Mouse (Mus musculus): ENCODE results near the gene Pom121. TPM values are rescaled to one million over a fixed set of nuclear protein-coding genes. Genes with fewer than 3 reads are reported as not detected.

Gene Pom121
- polyA plus RNA-seq, 1 experiment from 2014 or later = 10.9 TPM

- H3K27me3 ChIP-seq = peaks cover 4% of the 10 kb centered on the region; the same call in 1 of the 2 replicates
- H3K4me3 ChIP-seq = no peak overlapping the region
- 51% methylated on average over 6 of the region's 6 CpGs for WGBS
- H3K9ac ChIP-seq = no peak overlapping the region
- H3K4me1 ChIP-seq = peaks cover 16% of the 10 kb centered on the region
- H3K9me3 ChIP-seq = no peaks in the 10 kb centered on the region
- ATAC-seq (ENCODE audit: insufficient number of reproducible peaks, low FRiP score, low TSS enrichment, low read depth) = no peak
- peaks cover 17% of the 10 kb centered on the region for H3K36me3 ChIP-seq
- H3K4me2 ChIP-seq = no peak overlapping the region
- no peak overlapping the region for H3K27ac ChIP-seq
Observed at GRCm38 (mm10) chr5:135367841-135368240, 26.5 kb downstream of the Pom121 start.

DNA sequence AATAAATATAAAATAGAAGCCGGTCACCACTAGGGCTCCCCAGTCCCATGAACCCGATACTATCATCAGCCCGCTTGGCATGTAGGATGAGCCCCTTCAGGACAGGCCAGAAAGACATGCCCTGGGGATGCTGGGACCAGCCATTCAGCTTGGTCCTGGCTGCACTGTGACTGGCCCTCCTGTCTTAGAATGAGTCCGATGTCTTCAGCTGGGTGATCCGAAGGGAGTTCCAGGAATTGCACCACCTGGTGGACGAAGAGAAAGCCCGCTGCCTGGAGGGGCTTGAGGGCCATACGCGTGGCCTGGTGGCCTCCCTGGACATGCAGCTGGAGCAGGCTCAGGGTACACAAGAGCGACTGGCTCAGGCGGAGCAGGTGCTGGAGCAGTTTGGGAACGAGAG lies 30.8 kb downstream of the Pom121 start:
- no peaks in the 10 kb centered on the region for H3K36me3 ChIP-seq
- H3K9ac ChIP-seq = no peak overlapping the region
- no peak overlapping the region for H3K27ac ChIP-seq
- ATAC-seq (ENCODE audit: insufficient number of reproducible peaks, low FRiP score, low TSS enrichment, low read depth) = peak; percentile 32; the same call in 1 of the 2 replicates
- H3K4me1 ChIP-seq = no peaks in the 10 kb centered on the region
- peaks cover 4% of the 10 kb centered on the region; the same call in 1 of the 2 replicates for H3K27me3 ChIP-seq
- H3K4me3 ChIP-seq = no peak overlapping the region
- H3K4me2 ChIP-seq = no peak overlapping the region
- WGBS = 27% methylated on average over 12 of the region's 12 CpGs
- H3K9me3 ChIP-seq = no peaks in the 10 kb centered on the region

DNA sequence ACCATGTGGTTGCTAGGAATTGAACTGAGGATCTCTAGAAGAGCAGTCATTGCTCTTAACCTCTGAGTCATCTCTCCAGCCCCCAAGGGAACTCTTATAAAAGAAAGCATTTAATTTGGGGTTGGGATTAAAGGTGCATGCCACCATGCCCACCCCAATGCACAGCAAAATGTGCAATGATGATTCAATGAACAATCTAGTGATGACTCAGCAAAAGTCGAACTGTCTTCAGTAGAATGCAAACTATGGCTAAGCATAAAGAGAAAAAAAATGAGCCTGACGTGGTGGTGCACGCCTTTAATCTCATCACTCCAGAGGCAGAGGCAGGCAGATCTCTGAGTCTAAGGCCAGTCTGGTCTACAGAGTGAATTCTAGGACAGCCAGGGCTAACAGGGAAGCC lies 31.8 kb downstream of the Pom121 start:
- H3K27ac ChIP-seq = no peak overlapping the region
- peaks cover 2% of the 10 kb centered on the region; the same call in 1 of the 2 replicates for H3K9me3 ChIP-seq
- peaks cover 4% of the 10 kb centered on the region; the same call in 1 of the 2 replicates for H3K27me3 ChIP-seq
- no peak overlapping the region for H3K9ac ChIP-seq
- H3K4me1 ChIP-seq = no peaks in the 10 kb centered on the region
- no peak for ATAC-seq (ENCODE audit: insufficient number of reproducible peaks, low FRiP score, low TSS enrichment, low read depth)
- WGBS = 86% methylated on average over 3 of the region's 3 CpGs
- H3K4me2 ChIP-seq = no peak overlapping the region
- H3K36me3 ChIP-seq = no peaks in the 10 kb centered on the region
- no peak overlapping the region for H3K4me3 ChIP-seq

GRCm38 (mm10) chr5:135359772-135360171 lies 34.6 kb downstream of the Pom121 start:
- Histone ChIP-seq H3K36me3 (no peaks in the 10 kb centered on the region), H3K27ac (no peak overlapping the region), H3K9ac (no peak overlapping the region), H3K27me3 (peaks cover 4% of the 10 kb centered on the region; the same call in 1 of the 2 replicates), H3K4me3 (no peak overlapping the region), H3K4me1 (no peaks in the 10 kb centered on the region), H3K4me2 (no peak overlapping the region), H3K9me3 (peaks cover 3% of the 10 kb centered on the region; the same call in 1 of the 2 replicates)
- WGBS = 91% methylated on average over 2 of the region's 2 CpGs
- no peak for ATAC-seq (ENCODE audit: insufficient number of reproducible peaks, low FRiP score, low TSS enrichment, low read depth)

- H3K4me2 ChIP-seq = no peak overlapping the region
- peaks cover 17% of the 10 kb centered on the region; the same call in 1 of the 2 replicates for H3K27me3 ChIP-seq
- H3K36me3 ChIP-seq = no peaks in the 10 kb centered on the region
- ATAC-seq (ENCODE audit: insufficient number of reproducible peaks, low FRiP score, low TSS enrichment, low read depth) = 0 out of 2 replicates have a peak, but pooled peaks have one; percentile 76
- H3K9ac ChIP-seq = no peak overlapping the region
- H3K27ac ChIP-seq = no peak overlapping the region
- H3K4me1 ChIP-seq = no peaks in the 10 kb centered on the region
- H3K9me3 ChIP-seq = peaks cover 3% of the 10 kb centered on the region; the same call in 1 of the 2 replicates
- no peak overlapping the region for H3K4me3 ChIP-seq
- 78% methylated on average over 2 of the region's 2 CpGs for WGBS
Observed at GRCm38 (mm10) chr5:135357556-135357955, 36.8 kb downstream of the Pom121 start.

GRCm38 (mm10) chr5:135356090-135356489 lies 38.3 kb downstream of the Pom121 start:
- Histone ChIP-seq H3K4me3 (no peak overlapping the region), H3K36me3 (no peaks in the 10 kb centered on the region)
- WGBS = 44% methylated on average over 1 of the region's 1 CpGs

DNA sequence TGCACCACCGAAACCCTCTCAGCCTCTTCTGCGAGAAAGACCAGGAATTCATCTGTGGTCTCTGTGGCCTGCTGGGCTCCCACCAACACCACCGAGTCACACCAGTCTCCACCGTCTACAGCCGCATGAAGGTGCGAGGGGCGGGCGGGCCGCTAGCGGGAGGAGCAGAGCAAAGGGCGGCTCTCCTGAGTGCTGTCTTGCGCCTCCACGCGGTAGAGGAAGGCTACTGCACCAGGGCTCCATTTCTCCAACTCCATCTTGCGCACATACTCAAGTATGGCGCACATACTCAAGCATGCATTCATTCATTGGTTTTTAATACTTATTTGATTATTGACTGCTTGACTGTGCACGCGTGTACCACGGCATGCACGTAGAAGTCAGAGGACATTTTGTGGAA lies 40.8 kb downstream of the Pom121 start:
- 21% methylated on average over 20 of the region's 20 CpGs for WGBS
- Histone ChIP-seq H3K9me3 (peaks cover 3% of the 10 kb centered on the region; the same call in 1 of the 2 replicates), H3K4me2 (no peak overlapping the region; the same call in 1 of the 2 replicates), H3K4me1 (no peaks in the 10 kb centered on the region), H3K9ac (no peak overlapping the region), H3K4me3 (no peak overlapping the region), H3K27me3 (peaks cover 17% of the 10 kb centered on the region; the same call in 1 of the 2 replicates), H3K36me3 (no peaks in the 10 kb centered on the region), H3K27ac (no peak overlapping the region)
- no peak for ATAC-seq (ENCODE audit: insufficient number of reproducible peaks, low FRiP score, low TSS enrichment, low read depth)

More at GRCm38 (mm10) chr5:135356090-135356489, 38.3 kb downstream of the Pom121 start:
- H3K4me2 ChIP-seq = no peak overlapping the region
- no peak overlapping the region for H3K9ac ChIP-seq
- peaks cover 3% of the 10 kb centered on the region; the same call in 1 of the 2 replicates for H3K9me3 ChIP-seq
- no peaks in the 10 kb centered on the region for H3K4me1 ChIP-seq
- H3K27me3 ChIP-seq = peaks cover 17% of the 10 kb centered on the region; the same call in 1 of the 2 replicates
- no peak for ATAC-seq (ENCODE audit: insufficient number of reproducible peaks, low FRiP score, low TSS enrichment, low read depth)
- no peak overlapping the region for H3K27ac ChIP-seq

DNA sequence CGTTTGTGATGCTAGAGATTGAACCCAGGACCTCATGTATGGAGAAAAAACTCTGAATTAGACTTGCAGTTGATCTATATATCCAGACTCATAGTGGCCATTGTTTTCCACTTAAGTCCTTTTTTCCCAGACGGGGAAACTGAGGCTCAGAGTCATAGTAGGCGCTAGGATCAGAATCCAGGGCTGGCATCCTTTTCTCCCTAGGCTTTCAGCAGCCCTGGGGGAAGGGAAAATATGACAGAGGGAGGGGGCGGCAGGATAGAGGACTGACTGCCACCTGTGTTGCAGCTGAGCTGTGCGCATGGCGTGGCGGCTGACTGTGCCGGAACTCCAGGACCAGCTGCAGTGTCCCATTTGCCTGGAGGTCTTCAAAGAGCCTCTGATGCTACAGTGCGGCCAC lies 41.4 kb downstream of the Pom121 start, which contains the start of gene Trim50:
Trim50 (plus strand) TSS at position 301 of the 400 bp plus-strand sequence.
- Histone ChIP-seq H3K4me2 (no peak within 1 kb of the TSS; the same call in 1 of the 2 replicates), H3K4me3 (no peak within 1 kb of the TSS), H3K27ac (no peak within 1 kb of the TSS), H3K9ac (no peak within 1 kb of the TSS), H3K36me3 (no peaks in the 10 kb centered on the region), H3K27me3 (peaks cover 17% of the 10 kb centered on the region; the same call in 1 of the 2 replicates), H3K4me1 (no peaks in the 10 kb centered on the region), H3K9me3 (peaks cover 3% of the 10 kb centered on the region; the same call in 1 of the 2 replicates)
- 48% methylated on average over 9 of the region's 9 CpGs for WGBS
- ATAC-seq (ENCODE audit: insufficient number of reproducible peaks, low FRiP score, low TSS enrichment, low read depth) = no peak

- Histone ChIP-seq H3K27me3 (peaks cover 17% of the 10 kb centered on the region; the same call in 1 of the 2 replicates), H3K9me3 (no peaks in the 10 kb centered on the region), H3K4me3 (no peak overlapping the region), H3K27ac (no peak overlapping the region), H3K4me1 (peaks cover 6% of the 10 kb centered on the region), H3K9ac (no peak overlapping the region), H3K4me2 (no peak overlapping the region), H3K36me3 (no peaks in the 10 kb centered on the region)
- 82% methylated on average over 13 of the region's 13 CpGs for WGBS
- no peak for ATAC-seq (ENCODE audit: insufficient number of reproducible peaks, low FRiP score, low TSS enrichment, low read depth)
Observed at GRCm38 (mm10) chr5:135351606-135352005, 42.7 kb downstream of the Pom121 start.

DNA sequence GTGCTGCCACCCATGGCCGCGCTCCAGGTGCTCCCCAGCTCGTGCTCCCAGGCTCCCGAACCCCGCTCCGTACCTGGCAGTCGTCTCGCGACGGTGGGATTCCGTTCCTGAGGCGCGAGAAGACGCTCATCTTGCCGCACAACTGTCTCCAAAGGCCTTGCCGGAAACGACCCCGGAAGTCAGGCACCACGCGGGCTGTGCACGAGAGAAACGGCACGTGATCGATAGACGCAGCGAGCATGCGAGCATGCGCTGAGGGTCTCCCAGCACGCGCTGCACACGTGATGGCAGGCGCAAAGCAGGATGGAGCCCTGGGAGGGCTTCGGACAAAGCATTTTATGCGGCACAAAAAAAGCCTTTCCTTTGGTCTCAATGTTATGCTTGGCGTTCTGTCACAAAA lies 44.5 kb downstream of the Pom121 start, which contains the start of gene Fkbp6:
Fkbp6 (minus strand) TSS at position 183 of the 400 bp plus-strand sequence.
- Histone ChIP-seq H3K9ac (no peak within 1 kb of the TSS), H3K36me3 (no peaks in the 10 kb centered on the region), H3K4me2 (no peak within 1 kb of the TSS), H3K9me3 (no peaks in the 10 kb centered on the region), H3K27ac (no peak within 1 kb of the TSS), H3K27me3 (peaks cover 17% of the 10 kb centered on the region; the same call in 1 of the 2 replicates), H3K4me3 (no peak within 1 kb of the TSS), H3K4me1 (peaks cover 6% of the 10 kb centered on the region)
- 85% methylated on average over 35 of the region's 35 CpGs for WGBS
- ATAC-seq (ENCODE audit: insufficient number of reproducible peaks, low FRiP score, low TSS enrichment, low read depth) = no peak

GRCm38 (mm10) chr5:135347511-135348011 lies 46.8 kb downstream of the Pom121 start:
- Histone ChIP-seq H3K4me3 (no peak overlapping the region), H3K9me3 (no peaks in the 10 kb centered on the region), H3K9ac (no peak overlapping the region), H3K27me3 (no peaks in the 10 kb centered on the region), H3K4me2 (no peak overlapping the region), H3K27ac (no peak overlapping the region), H3K36me3 (no peaks in the 10 kb centered on the region), H3K4me1 (peaks cover 6% of the 10 kb centered on the region)
- WGBS = 39% methylated on average over 4 of the region's 4 CpGs
- no peak for ATAC-seq (ENCODE audit: insufficient number of reproducible peaks, low FRiP score, low TSS enrichment, low read depth)

DNA sequence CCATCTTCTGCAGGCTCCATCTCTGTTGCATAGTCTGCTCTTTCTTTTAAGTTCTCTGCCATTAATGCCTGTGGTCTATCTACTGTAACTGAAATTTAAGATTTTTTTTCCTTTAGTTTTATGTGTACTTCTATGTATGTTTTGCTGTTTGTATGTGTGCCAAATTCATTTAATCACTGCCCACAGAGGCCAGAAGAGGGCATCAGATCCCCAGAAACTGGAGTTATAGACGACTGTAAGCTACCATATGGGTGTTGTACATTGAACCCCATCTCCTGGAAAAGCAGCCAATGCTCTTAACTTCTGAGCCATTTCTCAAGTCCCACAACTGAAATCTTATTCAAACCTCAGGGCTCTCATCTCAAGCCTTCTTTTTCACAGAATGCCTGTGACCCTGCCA lies 47.9 kb downstream of the Pom121 start:
- H3K4me2 ChIP-seq = no peak overlapping the region
- no peak for ATAC-seq (ENCODE audit: insufficient number of reproducible peaks, low FRiP score, low TSS enrichment, low read depth)
- no peaks in the 10 kb centered on the region for H3K36me3 ChIP-seq
- no peak overlapping the region for H3K4me3 ChIP-seq
- no peak overlapping the region for H3K9ac ChIP-seq
- no peaks in the 10 kb centered on the region for H3K27me3 ChIP-seq
- peaks cover 6% of the 10 kb centered on the region for H3K4me1 ChIP-seq
- no peak overlapping the region for H3K27ac ChIP-seq
- 13% methylated on average over 1 of the region's 1 CpGs for WGBS
- no peaks in the 10 kb centered on the region for H3K9me3 ChIP-seq

Measured in limb, embryonic 15.5 days (tissue).